8 mouse cellular contexts compared by ENCODE assay signal in the genomic region with DNA sequence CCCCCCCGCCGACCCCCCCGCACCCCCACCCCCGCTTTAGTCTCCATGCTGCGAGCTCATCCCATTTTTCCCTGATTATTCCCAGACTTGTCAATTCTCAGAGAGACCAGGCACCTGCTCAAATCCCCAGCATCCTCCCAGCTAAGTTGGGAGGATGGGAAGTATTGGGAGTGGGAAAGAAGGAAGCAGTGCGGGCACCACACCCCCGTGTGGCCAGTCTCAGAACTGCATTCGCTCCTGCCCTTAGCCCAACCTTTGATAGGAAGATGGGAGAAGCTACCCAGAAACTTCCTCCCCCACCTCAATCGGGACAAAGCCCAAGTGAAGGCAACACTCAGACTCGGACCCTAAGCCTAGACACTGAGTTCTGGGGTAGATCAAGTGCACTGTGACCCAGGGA. TPM values are rescaled to one million over a fixed set of nuclear protein-coding genes. Genes with fewer than 3 reads are reported as not detected.
DNase-seq lines count a peak whose midpoint lies in the region; ATAC-seq and TF ChIP-seq lines count a peak whose summit lies in the region.

No protein-coding gene starts in this region.

- no peak for ATAC-seq in liver, embryonic 14.5 days (ENCODE audit: insufficient read depth)
- ATAC-seq in neural tube, embryonic 14.5 days (ENCODE audit: low read depth), result no peak

- H3K36me3 ChIP-seq in liver, embryonic 14.5 days (replicated peaks; ENCODE audit: control insufficient read depth, insufficient read depth, low read depth), result no peaks in the 10 kb centered on the region
- H3K36me3 ChIP-seq in neural tube, embryonic 14.5 days (ENCODE audit: control insufficient read depth, insufficient read depth, low read length), result peaks cover 35% of the 10 kb centered on the region

- peak; percentile 93 for TF ChIP-seq CTCF in liver, embryonic 14.5 days (IDR thresholded peaks at IDR 0.05; ENCODE audit: low read depth)

- peak; percentile 17 to 58 for DNase-seq in urinary bladder, adult 18-20 months (ENCODE audit: low spot score in 2 of 2)
- no peak for DNase-seq in urinary bladder, adult 2 months (ENCODE audit: low spot score)
- DNase-seq in embryo, embryonic 11 days, result peak; percentile 74
- DNase-seq in heart, adult 11 months, result peak; percentile 96
- peak; percentile 87 for DNase-seq in kidney, postnatal 10 days
- no peak for DNase-seq in liver, embryonic 14.5 days (ENCODE audit: low read depth in 3 of 3, low spot score in 3 of 3)
- peak; percentile 45 for DNase-seq in thymus, postnatal 25 days

- TF ChIP-seq EP300 in liver, embryonic 14.5 days (IDR thresholded peaks at IDR 0.05; ENCODE audit: low read depth), result no peak

- H3K9ac ChIP-seq in liver, embryonic 14.5 days (replicated peaks), result no peak overlapping the region
- H3K9ac ChIP-seq in neural tube, embryonic 14.5 days (replicated peaks; ENCODE audit: low read depth, low read length), result 0 out of 2 replicates have a peak overlapping the region, but pooled peaks have one; percentile 28

- H3K27me3 ChIP-seq in liver, embryonic 14.5 days (ENCODE audit: control insufficient read depth, insufficient read depth, low read length), result peaks cover 12% of the 10 kb centered on the region
- no peaks in the 10 kb centered on the region for H3K27me3 ChIP-seq in neural tube, embryonic 14.5 days (ENCODE audit: control insufficient read depth, insufficient read depth, low read length)

- no peak overlapping the region for H3K27ac ChIP-seq in liver, embryonic 14.5 days
- H3K27ac ChIP-seq in neural tube, embryonic 14.5 days (ENCODE audit: low read depth, low read length), result peak overlapping the region; percentile 68; the same call in 1 of the 2 replicates

- no peaks in the 10 kb centered on the region for H3K9me3 ChIP-seq in liver, embryonic 14.5 days (ENCODE audit: control insufficient read depth, low read length)
- no peaks in the 10 kb centered on the region for H3K9me3 ChIP-seq in neural tube, embryonic 14.5 days (ENCODE audit: control insufficient read depth, low read length)

- H3K4me1 ChIP-seq in liver, embryonic 14.5 days (replicated peaks; ENCODE audit: control insufficient read depth in 2 of 2, insufficient read depth in 2 of 2, low read length in 1 of 2), result no peaks in the 10 kb centered on the region
- H3K4me1 ChIP-seq in neural tube, embryonic 14.5 days (ENCODE audit: control insufficient read depth, insufficient read depth, low read length), result peaks cover 39% of the 10 kb centered on the region

- no peak overlapping the region for H3K4me3 ChIP-seq in liver, embryonic 14.5 days (ENCODE audit: insufficient read depth in 1 of 2, low read depth in 2 of 2, low read length in 2 of 2)
- H3K4me3 ChIP-seq in neural tube, embryonic 14.5 days (ENCODE audit: low read depth, low read length), result no peak overlapping the region

- 13% methylated on average over 10 of the region's 10 CpGs for WGBS in liver, embryonic 14.5 days (ENCODE audit: insufficient replicate concordance)
- 7% methylated on average over 10 of the region's 10 CpGs for WGBS in neural tube, embryonic 14.5 days

- no peak overlapping the region for H3K4me2 ChIP-seq in liver, embryonic 14.5 days (ENCODE audit: low read depth)
- peak overlapping the region; percentile 98 for H3K4me2 ChIP-seq in neural tube, embryonic 14.5 days (ENCODE audit: low read depth, low read length)

RNA-seq across cellular contexts. Expression of a gene that starts 4.7 kb away (rescaled TPM):
- 26.1 and 46.1 TPM in 2 replicates for polyA plus RNA-seq in urinary bladder, adult 2 months (2012; rRNA removed)
- polyA plus RNA-seq in liver, embryonic 14.5 days (2012; rRNA removed), result 0.90 and 1.3 TPM in 2 replicates
- 0.43 and 0.54 TPM in 2 replicates for polyA plus RNA-seq in liver, embryonic 14.5 days (2014; fragmentation: Nextera tagmentation; extraction: Ambion mirVana)
- polyA plus RNA-seq in neural tube, embryonic 14.5 days (2014; fragmentation: Nextera tagmentation; extraction: Ambion mirVana), result 44.1 and 44.7 TPM in 2 replicates

RNA-seq across cellular contexts. Expression of a gene that starts 15.1 kb away (rescaled TPM):
- polyA plus RNA-seq in urinary bladder, adult 2 months (2012; rRNA removed), result not detected in 2 replicates
- 0.07 TPM in 1 of 2 replicates, not detected in the other for polyA plus RNA-seq in liver, embryonic 14.5 days (2012; rRNA removed)
- 0.16 and 0.44 TPM in 2 replicates for polyA plus RNA-seq in liver, embryonic 14.5 days (2014; fragmentation: Nextera tagmentation; extraction: Ambion mirVana)
- 0.50 and 1.1 TPM in 2 replicates for polyA plus RNA-seq in neural tube, embryonic 14.5 days (2014; fragmentation: Nextera tagmentation; extraction: Ambion mirVana)

RNA-seq across cellular contexts. Expression of a gene that starts 37.8 kb away (rescaled TPM):
- 4.0 and 4.7 TPM in 2 replicates for polyA plus RNA-seq in urinary bladder, adult 2 months (2012; rRNA removed)
- 0.12 and 0.16 TPM in 2 replicates for polyA plus RNA-seq in liver, embryonic 14.5 days (2012; rRNA removed)
- polyA plus RNA-seq in liver, embryonic 14.5 days (2014; fragmentation: Nextera tagmentation; extraction: Ambion mirVana), result 0.08 and 0.14 TPM in 2 replicates
- 41.1 and 48.7 TPM in 2 replicates for polyA plus RNA-seq in neural tube, embryonic 14.5 days (2014; fragmentation: Nextera tagmentation; extraction: Ambion mirVana)

RNA-seq across cellular contexts. Expression of a gene that starts 46.0 kb away (rescaled TPM):
- 176 and 192 TPM in 2 replicates for polyA plus RNA-seq in urinary bladder, adult 2 months (2012; rRNA removed)
- polyA plus RNA-seq in liver, embryonic 14.5 days (2012; rRNA removed), result 48.9 and 80.0 TPM in 2 replicates
- polyA plus RNA-seq in liver, embryonic 14.5 days (2014; fragmentation: Nextera tagmentation; extraction: Ambion mirVana), result 176 and 191 TPM in 2 replicates
- 435 and 534 TPM in 2 replicates for polyA plus RNA-seq in neural tube, embryonic 14.5 days (2014; fragmentation: Nextera tagmentation; extraction: Ambion mirVana)

RNA-seq across cellular contexts. Expression of a gene that starts 56.0 kb away (rescaled TPM):
- 9.5 and 11.6 TPM in 2 replicates for polyA plus RNA-seq in urinary bladder, adult 2 months (2012; rRNA removed)
- 8.2 and 9.9 TPM in 2 replicates for polyA plus RNA-seq in liver, embryonic 14.5 days (2012; rRNA removed)
- 8.3 and 10.0 TPM in 2 replicates for polyA plus RNA-seq in liver, embryonic 14.5 days (2014; fragmentation: Nextera tagmentation; extraction: Ambion mirVana)
- polyA plus RNA-seq in neural tube, embryonic 14.5 days (2014; fragmentation: Nextera tagmentation; extraction: Ambion mirVana), result 18.9 and 21.6 TPM in 2 replicates

Comparison
In these comparisons a context has a peak if more than half of its experiments do, and no peak if none do; other contexts are left out.
1. DNase-seq: peak in urinary bladder, adult 18-20 months (2 of 2), embryo, embryonic 11 days (single experiment), heart, adult 11 months (single experiment), kidney, postnatal 10 days (single experiment) and thymus, postnatal 25 days (single experiment); none in urinary bladder, adult 2 months (single experiment) and liver, embryonic 14.5 days (0 of 3).
2. RNA of a gene that starts 4.7 kb away (polyA plus RNA-seq): 44.1 to 44.7 TPM in neural tube, embryonic 14.5 days and 26.1 to 46.1 TPM in urinary bladder, adult 2 months; 0.43 to 1.3 TPM in liver, embryonic 14.5 days; every median in the first group is over 10 times any median in the second.